Mouse (Mus musculus): ENCODE measurements at regions not wholly inside any gene's neighbourhood (a gene's known extent, or its start where the extent isn't known, plus 50 kb on each side); places are given as distances from the start of the nearest gene placed in this dataset.

GRCm38 (mm10) chr15:56979353-56979752, 498.1 kb downstream of the Slc22a22 start:
- DNase-seq: no peak

- no peak for DNase-seq
Observed at GRCm38 (mm10) chr15:56975446-56976433, 501.7 kb downstream of the Slc22a22 start.

GRCm38 (mm10) chr15:56970140-56970539, 507.3 kb downstream of the Slc22a22 start:
- DNase-seq: no peak

- DNase-seq: no peak
Observed at GRCm38 (mm10) chr15:56956356-56956755, 521.1 kb downstream of the Slc22a22 start.

GRCm38 (mm10) chr15:56952176-56952575, 525.2 kb downstream of the Slc22a22 start:
- no peak for DNase-seq

DNA sequence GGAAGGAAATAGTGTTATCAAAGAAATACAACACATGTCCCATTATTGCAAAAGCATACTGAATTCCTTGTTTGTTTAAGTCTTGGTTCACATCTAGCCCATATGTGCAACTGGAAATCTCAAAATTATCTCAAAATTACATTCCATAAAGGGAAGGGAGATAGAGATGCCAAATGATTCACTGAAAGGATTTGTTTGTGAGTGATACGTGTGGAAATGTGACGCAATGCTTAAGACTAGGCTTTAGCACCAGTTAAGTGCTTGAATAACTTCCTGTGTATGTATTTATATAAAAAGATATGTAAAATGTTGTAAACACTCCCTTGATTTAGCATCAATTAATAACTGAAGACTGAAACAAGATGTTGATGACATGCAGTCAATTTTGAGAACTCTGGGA, 526.6 kb downstream of the Slc22a22 start:
- no peak for DNase-seq

GRCm38 (mm10) chr15:56940891-56941290, 536.5 kb downstream of the Slc22a22 start:
- DNase-seq: no peak

- DNase-seq: no peak
Observed at GRCm38 (mm10) chr15:56896553-56896952, 580.9 kb downstream of the Slc22a22 start.

DNA sequence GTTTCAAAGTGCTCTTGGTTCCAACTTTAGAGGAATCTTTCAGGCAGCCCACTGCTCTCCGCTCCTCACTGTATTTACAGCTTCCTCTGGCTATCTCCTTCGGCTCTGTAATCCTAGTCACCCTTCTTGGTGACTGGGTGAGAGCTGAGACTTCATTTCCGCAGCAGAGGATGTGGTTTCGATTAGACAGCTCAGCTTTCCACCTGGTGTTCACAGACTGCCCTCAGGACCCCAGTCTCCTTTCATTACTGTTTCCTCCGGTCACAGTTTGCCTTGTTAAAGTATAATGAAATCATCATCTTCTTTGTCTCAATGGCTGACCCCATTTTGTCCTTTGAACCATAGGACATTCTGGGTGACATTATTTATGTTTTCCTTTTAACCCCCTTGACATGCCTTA, 595.9 kb downstream of the Slc22a22 start:
- no peak for DNase-seq

DNA sequence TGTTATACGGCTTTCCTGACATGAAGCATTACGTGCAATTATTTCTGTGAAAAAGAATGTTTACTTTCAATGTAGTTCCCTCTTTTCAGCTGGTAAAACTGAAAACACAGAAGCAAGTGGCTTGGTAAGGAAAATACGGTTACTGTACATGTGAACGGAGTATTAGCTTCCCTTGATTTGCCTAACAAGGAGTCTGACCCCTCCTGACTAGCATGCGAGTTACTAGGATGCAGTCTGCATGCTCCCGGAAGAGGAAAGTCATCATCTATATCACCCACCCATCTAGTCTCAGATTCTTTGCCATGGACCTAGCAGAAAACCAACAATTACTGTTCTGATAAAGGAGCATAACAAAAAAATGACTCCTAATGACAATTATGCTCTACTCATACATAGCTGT, 611.5 kb downstream of the Slc22a22 start:
- no peak for DNase-seq

- no peak for DNase-seq
Observed at GRCm38 (mm10) chr15:56865035-56865804, 612.2 kb downstream of the Slc22a22 start.

GRCm38 (mm10) chr15:56858627-56859334, 618.6 kb downstream of the Slc22a22 start:
- DNase-seq: no peak

DNA sequence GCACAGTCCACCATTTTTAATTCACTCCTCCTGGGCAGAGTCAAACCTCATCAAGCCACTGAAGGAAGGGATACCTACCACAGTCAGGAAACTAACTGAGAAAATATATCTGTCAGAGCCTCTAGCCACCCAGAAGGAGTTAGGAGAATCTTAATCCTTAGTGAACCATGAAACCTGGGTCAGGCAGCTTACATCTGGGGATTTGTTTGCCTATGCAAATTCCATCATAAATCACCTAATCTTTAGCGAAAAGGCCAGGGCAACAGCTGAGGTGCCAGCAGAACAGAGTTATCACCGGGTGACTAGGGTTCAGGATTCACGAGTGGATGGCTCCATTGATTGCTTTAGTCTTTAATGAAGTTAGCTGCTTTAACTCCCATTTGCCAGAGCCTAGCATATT, 619.3 kb downstream of the Slc22a22 start:
- DNase-seq: no peak

GRCm38 (mm10) chr15:56856057-56856456, 621.4 kb downstream of the Slc22a22 start:
- DNase-seq: no peak

GRCm38 (mm10) chr15:56853106-56853505, 624.3 kb downstream of the Slc22a22 start:
- DNase-seq: no peak

DNA sequence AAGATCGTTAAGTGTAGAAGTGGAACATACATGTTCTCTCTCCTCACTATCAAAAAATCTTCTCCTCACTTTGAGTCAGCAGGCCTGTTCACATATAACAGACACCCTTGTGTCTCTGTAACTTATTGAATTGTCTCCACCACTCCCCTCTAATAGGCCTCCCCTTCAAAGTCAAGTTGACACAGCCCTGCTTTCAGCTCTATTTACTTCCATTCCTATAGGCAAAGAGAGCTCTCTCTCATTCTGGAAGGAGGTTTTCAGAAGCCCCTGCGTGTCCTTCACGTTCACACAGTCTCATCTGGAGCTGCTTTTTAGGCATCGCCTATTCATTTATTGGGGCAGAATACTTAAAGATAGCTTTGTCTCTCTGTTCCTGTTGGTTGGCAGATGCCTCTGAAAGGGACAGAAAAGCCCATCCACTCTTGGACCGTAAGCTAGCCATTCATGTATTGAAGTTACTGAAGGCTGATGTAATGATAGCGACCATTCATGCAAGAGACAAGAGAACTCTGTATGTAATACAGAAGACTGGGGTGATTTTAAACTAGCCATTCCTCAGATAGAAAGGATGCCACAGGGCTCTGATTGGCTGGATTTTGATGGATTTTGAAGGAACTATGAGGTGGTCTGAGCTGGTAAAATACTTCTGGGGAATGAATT, 629.8 kb downstream of the Slc22a22 start:
- no peak for DNase-seq

- no peak for DNase-seq
Observed at GRCm38 (mm10) chr15:56844574-56844973, 632.9 kb downstream of the Slc22a22 start.

DNA sequence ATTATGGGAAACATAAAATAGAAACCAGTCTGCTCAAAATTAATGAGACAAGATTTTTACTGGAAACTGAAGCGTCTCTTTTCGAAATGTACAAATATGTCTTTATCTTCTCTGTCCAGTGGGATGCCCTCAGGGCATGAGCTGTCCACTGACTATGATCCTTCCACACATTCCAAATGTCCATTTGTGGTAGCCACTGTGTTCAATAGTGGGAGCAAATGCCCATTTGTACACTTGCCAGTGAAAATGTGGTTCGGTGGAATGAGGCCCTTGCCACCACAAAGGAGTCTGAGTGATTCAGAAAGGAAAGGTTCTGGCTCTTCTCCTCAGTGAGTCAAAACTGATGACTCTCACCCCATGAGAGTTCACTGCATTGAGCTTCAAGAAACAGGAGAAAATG, 635.9 kb downstream of the Slc22a22 start:
- no peak for DNase-seq

DNA sequence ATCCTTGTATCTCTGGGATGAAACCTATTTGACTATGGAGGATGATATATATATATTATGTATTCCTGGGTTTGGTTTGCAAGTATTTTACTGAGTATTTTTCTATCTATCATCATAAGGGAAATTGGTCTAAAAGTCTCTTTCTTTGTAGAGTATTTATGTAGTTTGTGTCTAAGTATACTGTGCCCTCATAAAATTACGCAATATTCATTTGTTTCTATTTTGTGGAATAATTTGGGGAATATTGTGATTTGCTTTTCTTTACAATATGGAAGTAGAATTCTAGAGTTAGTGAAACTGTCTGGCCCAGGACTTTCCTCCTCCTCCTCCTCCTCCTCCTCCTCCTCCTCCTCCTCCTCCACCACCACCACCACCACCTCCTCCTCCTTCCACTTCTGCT, 640.1 kb downstream of the Slc22a22 start:
- no peak for DNase-seq

- DNase-seq: no peak
Observed at GRCm38 (mm10) chr15:56834621-56835020, 642.8 kb downstream of the Slc22a22 start.

- no peak for DNase-seq
Observed at GRCm38 (mm10) chr15:56832666-56833065, 644.8 kb downstream of the Slc22a22 start.

DNA sequence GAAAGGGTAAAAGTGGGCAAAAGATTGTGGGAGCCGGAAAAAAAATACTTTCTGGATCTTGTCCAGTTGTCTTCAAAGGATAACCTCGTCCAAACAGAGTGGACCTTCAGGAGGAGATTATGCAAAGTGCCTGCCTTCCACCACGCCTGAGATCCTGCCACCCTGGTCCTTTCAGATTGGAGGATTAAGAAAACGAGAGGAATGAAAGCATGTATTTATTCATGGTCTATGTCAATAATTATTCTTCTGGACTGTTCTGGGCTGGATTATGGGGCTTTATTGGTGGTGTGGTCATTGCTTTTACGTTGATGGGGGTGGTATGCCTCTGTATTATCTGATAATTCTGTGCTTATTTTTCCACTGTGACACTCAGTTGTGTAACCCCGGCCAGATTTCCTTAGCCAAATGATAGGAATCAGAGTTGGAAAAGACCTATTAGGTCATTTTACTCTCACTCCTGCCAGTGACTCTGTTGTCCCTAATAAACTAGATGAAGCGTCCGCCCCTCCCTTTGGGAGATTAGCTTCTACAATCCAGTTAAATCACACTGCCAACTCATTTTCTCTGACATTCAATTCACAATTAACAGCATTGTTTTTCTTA, 656.3 kb downstream of the Slc22a22 start:
- no peak for DNase-seq

All from thymus, postnatal 36 days (tissue).